In the genomic region with DNA sequence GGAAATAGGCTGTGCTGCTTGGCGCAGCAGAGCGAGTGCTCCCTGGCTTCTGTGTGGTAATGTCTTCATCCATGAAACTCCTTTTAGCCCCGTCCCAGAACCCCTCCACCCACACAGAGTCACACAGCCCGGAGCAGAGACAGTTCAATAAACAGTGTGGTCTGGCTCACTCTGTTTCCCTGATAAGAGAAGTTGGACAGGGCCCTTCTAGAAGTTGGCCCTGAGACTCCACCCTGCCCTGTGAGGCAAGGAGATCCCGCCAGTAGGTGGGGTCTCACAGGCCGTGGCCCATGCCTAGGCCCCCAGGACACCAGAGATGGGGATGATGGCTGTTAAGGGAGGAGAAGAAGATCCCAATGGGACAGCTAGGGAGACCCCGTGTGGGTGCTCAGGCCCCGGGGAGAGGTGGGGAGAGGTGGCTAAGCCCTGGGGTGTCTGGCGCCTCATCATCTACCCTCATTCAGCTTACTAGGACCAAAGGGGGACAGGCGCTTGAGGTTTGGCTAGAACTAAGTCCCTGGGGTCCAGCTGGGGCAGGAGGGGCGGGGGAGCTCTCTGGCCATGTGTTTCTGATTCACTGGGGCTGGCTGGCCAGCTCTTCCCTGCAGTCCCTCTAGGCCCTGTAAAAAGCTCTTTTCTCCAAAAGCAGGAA, we compare ENCODE assay signal across 8 mouse cellular contexts. TPM values are rescaled to one million over a fixed set of nuclear protein-coding genes. Genes with fewer than 3 reads are reported as not detected.
DNase-seq lines count a peak whose midpoint lies in the region; ATAC-seq and TF ChIP-seq lines count a peak whose summit lies in the region.

No protein-coding gene starts in this region.

- peak overlapping the region; percentile 50 for H3K27ac ChIP-seq in midbrain, embryonic 10.5 days (replicated peaks)
- no peak overlapping the region for H3K27ac ChIP-seq in midbrain, embryonic 13.5 days
- peak overlapping the region; percentile 66 for H3K27ac ChIP-seq in small intestine, adult 2 months (ENCODE audit: insufficient read depth, low read depth, low read length)

- H3K4me2 ChIP-seq in midbrain, embryonic 13.5 days (replicated peaks): no peak overlapping the region

- 57% methylated on average over 11 of the region's 11 CpGs for WGBS in midbrain, embryonic 10.5 days
- 66% methylated on average over 11 of the region's 11 CpGs for WGBS in midbrain, embryonic 13.5 days
- 65% methylated on average over 11 of the region's 11 CpGs for WGBS in small intestine, adult 2 months

- H3K9ac ChIP-seq in midbrain, embryonic 13.5 days (replicated peaks): no peak overlapping the region

- no peak for TF ChIP-seq POLR2A in small intestine, adult 2 months (IDR thresholded peaks at IDR 0.05; ENCODE audit: low read depth, low read length)

- no peaks in the 10 kb centered on the region for H3K36me3 ChIP-seq in midbrain, embryonic 10.5 days
- H3K36me3 ChIP-seq in midbrain, embryonic 13.5 days: no peaks in the 10 kb centered on the region
- H3K36me3 ChIP-seq in small intestine, adult 2 months (ENCODE audit: control insufficient read depth, insufficient read depth, low read length): no peaks in the 10 kb centered on the region

- TF ChIP-seq CTCF in small intestine, adult 2 months (IDR thresholded peaks at IDR 0.05; ENCODE audit: extremely low read depth, insufficient read length, insufficient replicate concordance, low read depth, low read length): no peak

- peaks cover 81% of the 10 kb centered on the region for H3K27me3 ChIP-seq in midbrain, embryonic 10.5 days (ENCODE audit: low read depth, poor library complexity, severe bottlenecking)
- H3K27me3 ChIP-seq in midbrain, embryonic 13.5 days: peaks cover 39% of the 10 kb centered on the region
- no peaks in the 10 kb centered on the region; the same call in 1 of the 2 replicates for H3K27me3 ChIP-seq in small intestine, adult 2 months (ENCODE audit: control insufficient read depth, insufficient read depth, low read length)

- H3K4me3 ChIP-seq in midbrain, embryonic 10.5 days: no peak overlapping the region
- H3K4me3 ChIP-seq in midbrain, embryonic 13.5 days (replicated peaks): no peak overlapping the region
- no peak overlapping the region for H3K4me3 ChIP-seq in small intestine, adult 2 months (ENCODE audit: low read depth, low read length)

- no peaks in the 10 kb centered on the region for H3K9me3 ChIP-seq in midbrain, embryonic 10.5 days (replicated peaks)
- no peaks in the 10 kb centered on the region for H3K9me3 ChIP-seq in midbrain, embryonic 13.5 days

- DNase-seq in midbrain, embryonic 10.5 days (ENCODE audit: low spot score): no peak
- DNase-seq in gastrocnemius, postnatal 25 days: peak; percentile 84
- DNase-seq in kidney, postnatal 4 days: peak; percentile 74 to 83
- no peak for DNase-seq in right cerebral cortex, adult 18-20 months
- DNase-seq in right cerebral cortex, postnatal 10 days (ENCODE audit: low spot score in 2 of 2): no peak

- ATAC-seq in midbrain, embryonic 13.5 days: no peak
- ATAC-seq in CD4-positive, CD25-positive, alpha-beta regulatory T cell, adult 4 months: no peak

- H3K4me1 ChIP-seq in midbrain, embryonic 10.5 days: peaks cover 69% of the 10 kb centered on the region
- peaks cover 23% of the 10 kb centered on the region for H3K4me1 ChIP-seq in midbrain, embryonic 13.5 days (replicated peaks)
- H3K4me1 ChIP-seq in small intestine, adult 2 months (ENCODE audit: control insufficient read depth, insufficient read depth, insufficient read length, low read length): peaks cover 3% of the 10 kb centered on the region; the same call in 1 of the 2 replicates

RNA-seq across cellular contexts. Expression of gene Prcd, which starts 5.9 kb away (rescaled TPM):
- 0.65 and 0.77 TPM in 2 replicates for polyA plus RNA-seq in midbrain, embryonic 10.5 days (2016; fragmentation: Nextera tagmentation; extraction: Ambion mirVana)
- 1.0 and 1.2 TPM in 2 replicates for polyA plus RNA-seq in midbrain, embryonic 13.5 days (2015; fragmentation: Nextera tagmentation; extraction: Ambion mirVana)
- total RNA-seq in gastrocnemius, postnatal 25 days (2021): under 1 TPM in 1 of 2 experiments, not detected in 1; 0.35 TPM
- 0.30 TPM in 1 of 2 replicates, not detected in the other for polyA plus RNA-seq in small intestine, adult 2 months (2012; rRNA removed)
- not detected for polyA plus RNA-seq in CD4-positive, CD25-positive, alpha-beta regulatory T cell, adult 4 months (2017; shearing (Covaris generic))

RNA-seq across cellular contexts. Expression of gene Cygb, which starts 6.6 kb away (rescaled TPM):
- polyA plus RNA-seq in midbrain, embryonic 10.5 days (2016; fragmentation: Nextera tagmentation; extraction: Ambion mirVana): 2.5 and 2.8 TPM in 2 replicates
- polyA plus RNA-seq in midbrain, embryonic 13.5 days (2015; fragmentation: Nextera tagmentation; extraction: Ambion mirVana): 8.8 TPM in 2 replicates
- 10 to 100 TPM in 1 of 2 experiments, 1 to 10 TPM in 1; 7.5 to 14.7 TPM for total RNA-seq in gastrocnemius, postnatal 25 days (2021)
- 14.2 and 23.7 TPM in 2 replicates for polyA plus RNA-seq in small intestine, adult 2 months (2012; rRNA removed)
- polyA plus RNA-seq in CD4-positive, CD25-positive, alpha-beta regulatory T cell, adult 4 months (2017; shearing (Covaris generic)): not detected

RNA-seq across cellular contexts. Expression of gene Rhbdf2, which starts 20.6 kb away (rescaled TPM):
- polyA plus RNA-seq in midbrain, embryonic 10.5 days (2016; fragmentation: Nextera tagmentation; extraction: Ambion mirVana): 2.5 and 3.3 TPM in 2 replicates
- polyA plus RNA-seq in midbrain, embryonic 13.5 days (2015; fragmentation: Nextera tagmentation; extraction: Ambion mirVana): 0.76 and 0.77 TPM in 2 replicates
- total RNA-seq in gastrocnemius, postnatal 25 days (2021): 1 to 10 TPM; 6.3 to 7.5 TPM
- 25.3 and 40.8 TPM in 2 replicates for polyA plus RNA-seq in small intestine, adult 2 months (2012; rRNA removed)
- polyA plus RNA-seq in CD4-positive, CD25-positive, alpha-beta regulatory T cell, adult 4 months (2017; shearing (Covaris generic)): 1 to 10 TPM; 3.3 to 4.3 TPM

Comparison
In these comparisons a context has a peak if more than half of its experiments do, and no peak if none do; other contexts are left out.
1. DNase-seq: peak in gastrocnemius, postnatal 25 days (single experiment) and kidney, postnatal 4 days (2 of 2); none in midbrain, embryonic 10.5 days (single experiment), right cerebral cortex, adult 18-20 months (single experiment) and right cerebral cortex, postnatal 10 days (0 of 2).